Mouse (Mus musculus): ENCODE data around the gene Zfp622.

Gene Zfp622

DNA sequence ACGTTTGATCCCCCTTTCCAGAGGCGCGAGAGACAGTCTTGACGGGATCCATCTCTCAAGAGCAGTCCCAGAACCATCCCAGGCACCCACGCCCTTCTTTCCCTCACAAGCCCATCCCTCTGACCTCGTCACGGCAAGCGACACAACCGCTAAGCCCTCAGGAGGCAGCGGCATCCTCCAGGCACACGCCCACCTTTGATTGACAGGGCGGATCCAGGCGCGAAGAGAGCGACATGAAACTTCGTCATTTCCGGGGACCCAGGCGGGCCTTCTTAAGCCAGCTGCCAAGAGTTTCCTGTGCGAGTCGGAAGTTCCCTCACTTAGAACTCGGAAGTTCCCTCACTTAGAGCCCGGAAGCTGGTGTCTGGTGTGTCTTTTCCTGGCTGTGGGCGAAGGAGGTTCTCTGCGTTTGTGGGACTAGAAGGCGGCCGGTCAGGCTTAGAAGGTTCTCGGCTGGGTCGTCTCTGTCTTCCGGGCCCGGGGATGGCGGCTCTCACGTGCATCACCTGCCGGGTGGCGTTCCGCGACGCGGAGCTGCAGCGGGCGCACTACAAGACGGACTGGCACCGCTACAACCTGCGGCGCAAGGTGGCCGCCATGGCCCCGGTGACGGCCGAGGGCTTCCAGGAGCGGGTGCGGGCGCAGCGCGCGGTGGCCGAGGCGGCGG, at the start of gene Zfp622:
Gene Zfp622 (plus strand): TSS at position 300 of the 667 bp plus-strand sequence.
- DNase-seq (ENCODE audit: extremely low read depth, low read depth, low spot score): peak; percentile 85

DNA sequence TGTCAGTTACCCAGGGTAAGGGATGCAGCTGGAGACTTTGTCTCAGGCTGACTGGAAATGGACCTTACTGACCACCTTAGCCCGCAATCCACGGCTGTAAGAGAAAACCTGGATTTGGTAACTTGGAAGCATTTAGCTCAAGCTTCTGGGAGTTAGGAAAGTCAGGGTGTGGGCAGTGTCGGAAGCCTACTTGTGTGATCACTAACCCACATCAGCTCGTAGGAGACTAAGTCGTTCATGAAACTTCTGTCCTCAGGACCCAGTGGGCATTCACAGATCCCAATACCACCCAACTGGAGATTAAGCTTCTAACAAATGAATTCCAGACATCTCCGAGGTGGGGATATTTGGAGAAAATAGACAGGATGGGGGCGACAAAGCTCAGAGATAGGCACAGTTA, 49.8 kb upstream of the Zfp622 start:
- no peak for DNase-seq (ENCODE audit: extremely low read depth, low read depth, low spot score)

DNA sequence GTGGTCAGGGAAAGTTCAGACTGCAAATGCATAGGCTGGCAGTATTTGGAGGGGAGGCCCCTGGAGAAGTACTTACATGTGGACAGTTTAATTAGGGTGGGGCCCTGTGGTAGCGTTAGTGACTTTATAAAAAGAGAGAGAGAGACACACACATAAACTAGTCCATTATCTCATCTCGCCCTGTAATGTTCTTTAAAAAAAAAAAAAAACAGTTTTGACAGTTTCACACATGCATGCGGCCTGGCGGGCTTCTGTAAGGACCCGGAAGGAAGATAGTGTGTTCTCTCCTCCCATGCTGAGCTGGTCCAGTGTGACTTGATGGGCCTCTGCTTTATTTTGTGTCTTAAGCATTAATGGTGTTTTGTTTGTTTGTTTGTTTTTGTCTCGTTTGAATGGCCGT, 45.7 kb upstream of the Zfp622 start:
- no peak for DNase-seq (ENCODE audit: extremely low read depth, low read depth, low spot score)

- peak; percentile 75 for DNase-seq (ENCODE audit: extremely low read depth, low read depth, low spot score)
Observed at GRCm38 (mm10) chr15:25940397-25941377, 43.5 kb upstream of the Zfp622 start.

DNA sequence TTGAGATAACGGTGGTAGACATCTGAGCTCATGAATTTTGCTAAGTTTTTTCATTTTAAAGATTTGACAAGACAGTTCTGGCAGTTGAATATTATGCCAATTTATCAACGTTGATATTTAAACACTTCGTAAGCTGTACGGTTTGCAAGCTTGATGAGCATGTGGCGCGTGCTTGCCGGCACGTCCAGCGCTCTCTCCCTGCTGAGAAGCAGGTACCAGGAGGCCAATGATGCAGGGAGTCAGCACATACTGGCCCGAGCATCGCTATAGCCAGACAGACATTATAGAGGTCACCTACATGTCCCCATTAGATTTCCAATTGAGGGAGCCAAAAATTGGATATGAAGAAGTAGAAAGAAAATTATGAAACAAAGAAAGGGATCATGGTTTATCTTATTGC, 42.7 kb upstream of the Zfp622 start:
- DNase-seq (ENCODE audit: extremely low read depth, low read depth, low spot score): no peak

GRCm38 (mm10) chr15:25942415-25942814, 41.8 kb upstream of the Zfp622 start:
- DNase-seq (ENCODE audit: extremely low read depth, low read depth, low spot score): no peak

- no peak for DNase-seq (ENCODE audit: extremely low read depth, low read depth, low spot score)
Observed at GRCm38 (mm10) chr15:25943386-25944137, 40.6 kb upstream of the Zfp622 start.

GRCm38 (mm10) chr15:25945224-25945623, 38.9 kb upstream of the Zfp622 start:
- no peak for DNase-seq (ENCODE audit: extremely low read depth, low read depth, low spot score)

GRCm38 (mm10) chr15:25946482-25946881, 37.7 kb upstream of the Zfp622 start:
- DNase-seq (ENCODE audit: extremely low read depth, low read depth, low spot score): no peak

- DNase-seq (ENCODE audit: extremely low read depth, low read depth, low spot score): no peak
Observed at GRCm38 (mm10) chr15:25947383-25947782, 36.8 kb upstream of the Zfp622 start.

DNA sequence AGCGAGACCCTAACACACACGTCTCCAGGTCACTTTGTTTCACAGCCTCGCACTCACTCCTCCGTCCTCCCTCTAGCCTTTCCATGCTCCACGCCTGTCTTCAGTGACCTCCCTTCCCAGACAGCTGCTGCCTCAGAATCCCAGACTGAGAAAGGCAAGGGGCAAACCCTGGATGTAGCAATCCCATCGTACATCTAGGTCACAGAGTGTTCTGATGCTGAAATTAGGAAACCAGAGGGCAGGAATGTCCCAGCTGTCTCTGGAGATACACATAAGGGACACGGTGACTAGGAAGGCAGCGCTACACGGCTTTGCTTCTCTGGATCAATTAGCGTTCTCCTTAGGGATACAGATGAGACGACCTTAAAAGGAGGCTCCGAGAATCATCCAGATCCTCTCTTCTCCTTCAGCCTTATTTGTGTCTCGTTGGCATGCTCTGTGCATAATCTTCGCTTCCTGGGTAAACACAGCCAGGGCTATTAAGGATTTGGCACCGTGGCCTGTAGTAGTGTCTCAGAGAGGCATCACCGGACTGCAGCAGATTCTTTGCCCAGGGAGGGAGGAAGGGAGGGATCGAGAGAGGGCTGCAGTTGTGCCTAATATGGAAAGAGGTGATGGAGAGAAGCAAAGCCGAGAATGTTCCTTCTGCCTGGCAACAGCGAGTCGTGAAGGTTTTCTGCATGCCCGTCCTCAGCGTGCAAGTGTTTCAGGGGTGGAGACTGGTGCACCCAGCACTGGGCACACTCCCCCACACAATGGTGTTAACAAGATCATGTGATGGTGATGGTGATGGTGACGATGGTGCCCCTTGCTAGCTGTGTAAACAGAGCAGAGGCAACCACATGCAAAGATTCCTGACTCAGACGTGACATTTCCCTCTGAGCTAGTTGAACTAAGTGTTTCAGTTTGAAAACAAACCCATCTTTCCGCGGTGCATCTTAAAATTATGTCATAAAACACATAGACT, 35.6 kb upstream of the Zfp622 start:
- DNase-seq (ENCODE audit: extremely low read depth, low read depth, low spot score): no peak

DNA sequence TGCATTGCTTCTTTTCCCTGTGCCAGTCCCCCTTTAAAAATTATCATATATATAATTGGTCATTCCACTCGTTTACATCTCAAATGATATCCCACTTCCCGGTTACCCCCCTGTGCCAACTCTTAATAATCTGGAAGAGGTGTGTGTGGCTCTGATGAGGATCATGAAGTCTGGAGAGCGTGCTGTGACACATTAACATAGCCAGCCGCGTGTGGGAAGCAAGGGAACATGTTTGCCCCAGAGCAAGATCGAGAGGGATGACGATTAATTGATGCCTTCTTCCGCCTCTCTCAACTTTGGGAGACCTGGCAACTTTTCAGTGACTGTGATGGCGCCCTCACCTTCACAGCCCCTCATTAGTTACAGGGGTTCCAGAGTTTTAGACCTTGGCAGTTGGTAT, 34.5 kb upstream of the Zfp622 start:
- DNase-seq (ENCODE audit: extremely low read depth, low read depth, low spot score): no peak

DNA sequence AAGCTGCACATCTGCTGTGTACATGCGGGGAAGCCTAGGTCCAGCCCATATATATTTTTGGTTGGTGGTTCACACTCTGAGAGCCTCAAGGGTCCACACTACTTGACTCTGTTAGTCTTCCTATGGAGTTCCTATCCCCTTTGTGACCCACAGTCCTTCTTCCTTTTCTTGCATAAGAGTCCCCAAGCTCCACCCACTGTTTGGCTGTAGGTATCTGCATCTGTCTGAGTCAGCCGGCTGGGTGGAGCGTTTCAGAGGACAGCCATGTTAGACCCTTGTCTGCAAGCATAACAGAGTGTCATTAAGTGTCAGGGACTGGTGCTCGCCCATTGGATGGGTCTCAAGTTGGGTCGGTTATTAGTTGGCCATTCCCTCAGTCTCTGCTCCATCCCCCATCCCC, 33.6 kb upstream of the Zfp622 start:
- DNase-seq (ENCODE audit: extremely low read depth, low read depth, low spot score): no peak

- no peak for DNase-seq (ENCODE audit: extremely low read depth, low read depth, low spot score)
Observed at GRCm38 (mm10) chr15:25951037-25951436, 33.1 kb upstream of the Zfp622 start.

GRCm38 (mm10) chr15:25956001-25956400, 28.2 kb upstream of the Zfp622 start:
- DNase-seq (ENCODE audit: extremely low read depth, low read depth, low spot score): no peak

- DNase-seq (ENCODE audit: extremely low read depth, low read depth, low spot score): no peak
Observed at GRCm38 (mm10) chr15:25956422-25957117, 27.6 kb upstream of the Zfp622 start.

GRCm38 (mm10) chr15:25957651-25958050, 26.5 kb upstream of the Zfp622 start:
- DNase-seq (ENCODE audit: extremely low read depth, low read depth, low spot score): no peak

DNA sequence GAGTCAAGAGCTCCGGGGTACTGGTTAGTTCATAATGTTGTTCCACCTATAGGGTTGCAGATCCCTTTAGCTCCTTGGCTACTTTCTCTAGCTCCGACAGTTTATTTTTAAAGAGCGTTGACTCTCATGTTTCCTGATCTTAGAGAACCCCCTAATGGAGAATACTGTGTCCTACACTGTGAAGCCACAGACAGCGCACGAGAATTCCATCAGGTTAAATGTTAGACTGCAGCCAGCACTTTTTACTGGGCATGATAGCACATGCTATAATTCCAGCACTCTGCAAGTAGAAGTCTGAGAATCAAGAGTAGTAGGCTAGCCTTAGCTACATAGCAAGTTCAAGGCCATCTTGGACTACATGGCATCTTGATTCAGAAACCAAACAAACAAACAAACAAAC, 24.8 kb upstream of the Zfp622 start:
- DNase-seq (ENCODE audit: extremely low read depth, low read depth, low spot score): no peak

DNA sequence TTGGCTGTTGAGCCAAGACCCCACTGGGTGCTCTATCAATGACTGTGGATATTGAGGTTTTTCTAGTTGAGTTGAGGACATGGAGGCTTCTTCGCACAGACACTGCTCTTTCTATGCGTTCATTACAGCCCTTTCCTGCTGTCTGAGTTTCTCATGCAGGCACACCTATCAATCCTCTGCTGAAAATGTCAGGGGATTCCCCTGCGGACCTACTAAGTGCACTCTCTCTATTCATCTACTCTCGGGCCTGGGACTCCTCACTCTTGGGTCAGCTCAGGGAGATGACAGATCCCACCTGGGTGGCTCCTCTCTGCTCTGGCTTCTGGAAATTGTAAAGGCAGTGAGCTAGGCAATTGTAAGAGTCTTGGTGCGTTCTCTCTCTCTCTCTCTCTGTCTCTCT, 23.9 kb upstream of the Zfp622 start:
- no peak for DNase-seq (ENCODE audit: extremely low read depth, low read depth, low spot score)

Data from fat pad, adult 2 months (tissue).